Mouse (Mus musculus): Measurements from ENCODE around the gene Il1r1. TPM values are rescaled to one million over a fixed set of nuclear protein-coding genes. Genes with fewer than 3 reads are reported as not detected.

Il1r1 gene
- total and polyA plus RNA-seq, 3 experiments, result 1.4 to 3.1 TPM; not detected in 1

- TF ChIP-seq ZKSCAN1 (IDR thresholded peaks at IDR 0.05; ENCODE audit: low read depth, low read length), result no peak
- no peak for TF ChIP-seq USF2 (IDR thresholded peaks at IDR 0.05; ENCODE audit: borderline replicate concordance in 1 of 2, insufficient read depth in 1 of 2, low read depth in 1 of 2, low read length in 2 of 2)
- no peak for TF ChIP-seq USF1 (IDR thresholded peaks at IDR 0.05; ENCODE audit: low read depth, low read length)
- H3K9me3 ChIP-seq (replicated peaks; ENCODE audit: insufficient read depth, low read length), result no peaks in the 10 kb centered on the region
- DNase-seq (ENCODE audit: low read depth, low spot score), result no peak
Measured at GRCm38 (mm10) chr1:40314016-40314415, 89.1 kb downstream of the Il1r1 start.

GRCm38 (mm10) chr1:40317657-40318056 is 92.8 kb downstream of the Il1r1 start:
- Histone ChIP-seq H3K4me3 (ENCODE audit: control insufficient read depth in 1 of 2, insufficient read depth in 1 of 2, low read depth in 2 of 2, low read length in 2 of 2) (no peak overlapping the region), H3K9me3 (replicated peaks; ENCODE audit: insufficient read depth, low read length) (no peaks in the 10 kb centered on the region), H3K27me3 (ENCODE audit: control insufficient read depth in 1 of 2, insufficient read depth in 2 of 2, low read length in 2 of 2) (no peaks in the 10 kb centered on the region), H3K27ac (ENCODE audit: control insufficient read depth, low read depth, low read length) (no peak overlapping the region), H3K79me2 (ENCODE audit: control insufficient read depth, insufficient read depth, low read length, poor library complexity) (no peaks in the 10 kb centered on the region), H3K9ac (ENCODE audit: control insufficient read depth, low read depth, low read length, poor library complexity, severe bottlenecking) (no peak overlapping the region), H3K36me3 (ENCODE audit: control insufficient read depth in 1 of 2, insufficient read depth in 2 of 2, low read length in 2 of 2) (no peaks in the 10 kb centered on the region; a peak in 1 of 4 replicates), H3K4me1 (ENCODE audit: control insufficient read depth in 1 of 2, insufficient read depth in 2 of 2, low read length in 2 of 2) (peaks cover 0 to 3% of the 10 kb centered on the region in 2 experiments; a peak in 1 of 4 replicates)
- TF ChIP-seq SIN3A (IDR thresholded peaks at IDR 0.05; ENCODE audit: low read length) (no peak), CTCF (IDR thresholded peaks at IDR 0.05 in 2 of 3, conservative IDR thresholded peaks at IDR 0.05 in 1 of 3; ENCODE audit: control insufficient read depth in 1 of 3, insufficient read depth in 1 of 3, low read depth in 2 of 3, low read length in 3 of 3, poor library complexity in 1 of 3, severe bottlenecking in 1 of 3) (no peak), ETS1 (IDR thresholded peaks at IDR 0.05; ENCODE audit: low read depth, low read length) (no peak), ZNF384 (IDR thresholded peaks at IDR 0.05; ENCODE audit: low read depth, low read length) (no peak), MAFK (IDR thresholded peaks at IDR 0.05; ENCODE audit: borderline replicate concordance, low read depth, low read length) (no peak), BHLHE40 (IDR thresholded peaks at IDR 0.05; ENCODE audit: borderline replicate concordance, low read depth, low read length) (no peak), USF2 (IDR thresholded peaks at IDR 0.05; ENCODE audit: borderline replicate concordance in 1 of 2, insufficient read depth in 1 of 2, low read depth in 1 of 2, low read length in 2 of 2) (no peak), USF1 (IDR thresholded peaks at IDR 0.05; ENCODE audit: low read depth, low read length) (no peak)
- DNase-seq (ENCODE audit: low read depth, low spot score), result no peak

More at GRCm38 (mm10) chr1:40314016-40314415, 89.1 kb downstream of the Il1r1 start:
- no peak overlapping the region for H3K27ac ChIP-seq (ENCODE audit: control insufficient read depth, low read depth, low read length)
- no peak overlapping the region for H3K9ac ChIP-seq (ENCODE audit: control insufficient read depth, low read depth, low read length, poor library complexity, severe bottlenecking)
- H3K4me3 ChIP-seq (ENCODE audit: control insufficient read depth in 1 of 2, insufficient read depth in 1 of 2, low read depth in 2 of 2, low read length in 2 of 2), result no peak overlapping the region
- H3K4me1 ChIP-seq (ENCODE audit: control insufficient read depth in 1 of 2, insufficient read depth in 2 of 2, low read length in 2 of 2), result no peaks in the 10 kb centered on the region
- H3K36me3 ChIP-seq (ENCODE audit: control insufficient read depth in 1 of 2, insufficient read depth in 2 of 2, low read length in 2 of 2), result no peaks in the 10 kb centered on the region
- H3K79me2 ChIP-seq (ENCODE audit: control insufficient read depth, insufficient read depth, low read length, poor library complexity), result no peaks in the 10 kb centered on the region
- H3K27me3 ChIP-seq (ENCODE audit: control insufficient read depth in 1 of 2, insufficient read depth in 2 of 2, low read length in 2 of 2), result no peaks in the 10 kb centered on the region

GRCm38 (mm10) chr1:40321824-40322223 is 96.9 kb downstream of the Il1r1 start:
- H3K36me3 ChIP-seq (ENCODE audit: control insufficient read depth in 1 of 2, insufficient read depth in 2 of 2, low read length in 2 of 2), result peaks cover 0 to 4% of the 10 kb centered on the region in 2 experiments; a peak in 2 of 4 replicates
- H3K4me1 ChIP-seq (ENCODE audit: control insufficient read depth in 1 of 2, insufficient read depth in 2 of 2, low read length in 2 of 2), result peaks cover 2 to 8% of the 10 kb centered on the region in 2 experiments; a peak in 2 of 4 replicates
- no peak overlapping the region for H3K4me3 ChIP-seq (ENCODE audit: control insufficient read depth in 1 of 2, insufficient read depth in 1 of 2, low read depth in 2 of 2, low read length in 2 of 2)
- no peak overlapping the region for H3K27ac ChIP-seq (ENCODE audit: control insufficient read depth, low read depth, low read length)
- no peaks in the 10 kb centered on the region for H3K27me3 ChIP-seq (ENCODE audit: control insufficient read depth in 1 of 2, insufficient read depth in 2 of 2, low read length in 2 of 2)
- peak; percentile 65 for DNase-seq (ENCODE audit: low read depth, low spot score)
- TF ChIP-seq E2F4 (IDR thresholded peaks at IDR 0.05; ENCODE audit: borderline replicate concordance, low read depth, low read length) (no peak), MAFK (IDR thresholded peaks at IDR 0.05; ENCODE audit: borderline replicate concordance, low read depth, low read length) (no peak), POLR2AphosphoS2 (IDR thresholded peaks at IDR 0.05; ENCODE audit: low read length) (no peak), ZKSCAN1 (IDR thresholded peaks at IDR 0.05; ENCODE audit: low read depth, low read length) (no peak), USF1 (IDR thresholded peaks at IDR 0.05; ENCODE audit: low read depth, low read length) (no peak)
- H3K79me2 ChIP-seq (ENCODE audit: control insufficient read depth, insufficient read depth, low read length, poor library complexity), result no peaks in the 10 kb centered on the region
- no peaks in the 10 kb centered on the region for H3K9me3 ChIP-seq (replicated peaks; ENCODE audit: insufficient read depth, low read length)
- no peak overlapping the region for H3K9ac ChIP-seq (ENCODE audit: control insufficient read depth, low read depth, low read length, poor library complexity, severe bottlenecking)

All from MEL (cell line).